Mouse (Mus musculus): Measurements from ENCODE around the gene 4930523C07Rik. TPM values are rescaled to one million over a fixed set of nuclear protein-coding genes. Genes with fewer than 3 reads are reported as not detected.

The 4930523C07Rik gene
- polyA plus RNA-seq (2014; fragmentation: Illumina TruSeq; extraction: RNeasy Lipid Tissue Mini Kit (QIAGEN cat#74804); ENCODE audit: low read depth, low replicate concordance), result 22.2 TPM

DNA sequence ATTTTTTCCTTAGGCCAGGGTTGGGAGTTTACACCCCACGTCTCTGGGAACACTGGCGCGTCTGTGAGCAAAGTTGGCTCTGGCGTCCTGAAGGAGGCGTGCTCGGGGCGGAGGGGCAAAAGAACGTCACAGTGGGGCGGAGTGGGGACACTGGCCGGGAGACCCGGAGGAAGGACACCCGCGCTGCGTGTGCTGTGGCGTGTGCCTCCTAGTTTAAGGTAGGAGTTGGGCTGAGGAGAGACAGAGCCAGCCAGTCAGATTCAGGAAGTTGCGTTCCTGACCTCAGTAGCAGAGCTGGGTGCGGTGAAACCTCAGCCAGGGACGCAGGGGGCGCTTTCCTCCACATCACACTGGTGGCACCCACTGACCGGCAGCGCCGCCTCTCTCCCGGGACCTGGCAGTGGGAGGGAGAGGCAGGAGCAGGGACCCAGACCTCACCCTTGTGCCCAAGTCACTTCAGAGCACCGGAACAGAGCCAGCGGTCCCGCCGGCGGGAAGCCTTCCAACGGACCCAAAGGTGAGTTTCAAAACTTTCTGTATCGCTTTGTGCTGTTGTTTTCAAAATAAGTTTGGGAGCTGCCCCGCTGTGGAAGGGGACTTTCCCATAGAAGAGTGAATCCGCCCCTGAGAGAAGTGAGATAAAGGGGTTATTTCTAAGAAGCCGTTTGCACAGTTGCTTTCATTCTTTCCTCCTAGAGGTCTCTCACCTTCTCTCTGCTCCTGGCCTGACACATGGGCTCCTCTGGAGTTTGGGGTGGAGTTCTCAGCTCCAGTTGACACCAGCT is at the start of gene 4930523C07Rik:
Gene 4930523C07Rik, plus strand, starts transcription at position 146 of the 785 bp plus-strand sequence.

Other genes starting within 250 kb of the 4930523C07Rik start
- gene Tnn, start 109.2 kb downstream of the 4930523C07Rik start, polyA plus RNA-seq (2014; fragmentation: Illumina TruSeq; extraction: RNeasy Lipid Tissue Mini Kit (QIAGEN cat#74804); ENCODE audit: low read depth, low replicate concordance), result not detected
- 28.3 TPM for gene Mrps14, start 150.8 kb downstream of the 4930523C07Rik start, polyA plus RNA-seq (2014; fragmentation: Illumina TruSeq; extraction: RNeasy Lipid Tissue Mini Kit (QIAGEN cat#74804); ENCODE audit: low read depth, low replicate concordance)
- 184 TPM for gene Cacybp, start 168.5 kb downstream of the 4930523C07Rik start, polyA plus RNA-seq (2014; fragmentation: Illumina TruSeq; extraction: RNeasy Lipid Tissue Mini Kit (QIAGEN cat#74804); ENCODE audit: low read depth, low replicate concordance)